Mouse (Mus musculus) c-Kit-negative CD71-positive TER-119-positive erythroid progenitor cells, embryonic 14.5 days (primary cell): Measurements from ENCODE around the gene Tmem135.

Source experiments
- DNase-seq: peaks from one replicate; pipeline ENCODE4 v3.0.0-alpha.2; 2013; ENCODE audit warnings: low read depth, low spot score

Gene Tmem135

DNA sequence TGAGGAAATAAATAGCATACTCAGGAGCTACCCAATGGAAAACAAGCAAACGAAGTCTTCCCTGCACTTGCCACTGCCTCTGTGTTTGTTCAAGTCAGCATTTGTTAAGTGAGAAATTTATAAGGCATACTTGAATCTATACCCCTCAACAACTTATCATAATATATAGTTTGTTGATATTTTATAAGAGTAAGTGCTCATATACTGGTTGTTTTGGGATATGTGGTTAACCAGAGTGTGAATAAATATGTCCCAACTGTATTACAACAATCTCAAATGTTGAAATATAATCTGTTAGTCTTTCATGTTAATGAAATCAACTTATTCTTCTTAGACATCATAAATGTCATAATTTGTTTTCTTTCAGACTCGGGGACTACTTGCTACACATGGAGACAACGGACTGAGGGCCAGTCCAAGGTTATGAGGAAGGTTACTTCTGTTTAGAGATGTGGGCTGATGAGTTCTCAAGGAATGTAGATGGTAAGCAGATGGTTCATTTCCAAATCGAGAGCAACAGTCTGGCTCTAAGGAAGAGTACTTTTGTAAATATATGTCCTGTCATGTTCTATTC lies 152.1 kb downstream of the Tmem135 start:
- DNase-seq: no peak

- DNase-seq: no peak
Measured at GRCm38 (mm10) chr7:89248135-89248850, 155.7 kb downstream of the Tmem135 start.

DNA sequence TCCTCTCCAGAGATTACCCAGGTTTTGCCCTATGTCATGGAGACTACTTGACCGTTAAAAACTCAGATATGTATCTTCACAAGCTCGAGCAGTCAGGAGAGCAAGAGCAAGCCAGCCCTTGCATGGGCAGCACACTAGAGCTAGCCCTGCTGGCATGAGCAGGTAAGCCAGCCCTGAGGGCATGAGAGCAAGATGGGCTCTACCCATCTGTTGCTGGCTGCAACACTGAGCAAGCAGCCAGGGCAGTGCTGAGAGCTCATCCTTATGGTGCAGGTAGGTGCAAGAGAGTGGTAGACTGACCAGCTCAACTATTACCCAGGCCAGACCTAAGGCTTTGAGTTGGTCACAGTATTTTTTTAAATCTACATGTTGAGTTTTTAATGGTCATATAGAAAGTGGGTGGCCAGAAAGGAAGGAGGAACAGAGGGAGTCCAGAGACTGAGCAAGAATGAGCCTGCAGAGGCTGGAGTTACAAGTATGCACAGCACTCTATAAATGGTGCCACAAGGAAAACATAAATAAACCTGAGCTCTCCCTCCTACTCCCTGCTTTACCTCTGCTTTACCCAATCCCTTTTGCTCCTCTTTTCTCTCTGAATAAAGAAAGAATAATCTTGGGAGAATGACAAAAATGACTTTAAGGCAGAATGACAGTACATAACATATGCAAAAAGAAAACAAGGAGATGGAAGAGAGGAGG lies 156.9 kb downstream of the Tmem135 start:
- no peak for DNase-seq

GRCm38 (mm10) chr7:89242565-89242964 lies 161.5 kb downstream of the Tmem135 start:
- DNase-seq: no peak

DNA sequence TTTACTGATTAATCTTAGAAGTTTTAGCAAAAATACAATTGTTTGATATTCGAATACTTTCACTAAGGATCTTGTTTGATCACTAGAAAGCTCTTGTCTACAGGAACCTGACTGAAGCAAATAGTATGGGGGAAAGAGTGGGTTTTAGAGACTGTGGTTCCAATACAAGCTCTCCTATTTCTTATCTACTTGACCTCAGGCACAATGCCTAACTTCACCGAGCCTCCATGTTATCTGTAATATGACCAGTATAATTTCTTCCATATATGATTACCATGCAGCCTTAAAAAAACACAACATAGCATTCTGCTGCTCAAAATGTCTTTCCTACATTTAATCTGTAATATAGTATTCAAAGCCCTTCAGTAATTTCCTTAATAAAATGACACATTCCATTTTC lies 161.9 kb downstream of the Tmem135 start:
- no peak for DNase-seq

DNA sequence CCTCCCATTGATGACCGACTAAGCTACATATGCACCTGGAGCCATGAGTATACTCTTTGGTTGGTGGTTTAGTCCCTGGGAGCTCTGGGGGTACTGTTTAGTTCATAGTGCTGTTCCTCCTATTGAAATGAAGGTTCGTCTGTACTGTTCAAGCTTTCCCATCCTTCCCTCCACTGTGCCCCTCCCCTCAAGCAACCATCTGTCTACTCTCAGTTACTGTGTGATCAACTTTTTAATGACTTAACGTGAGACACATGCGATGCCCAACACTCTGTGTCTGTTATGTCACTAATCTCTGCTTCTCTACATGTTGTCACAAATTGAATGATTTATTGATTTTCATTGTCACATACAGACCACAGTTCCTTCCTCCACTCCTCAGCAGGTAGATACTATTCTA lies 164.4 kb downstream of the Tmem135 start:
- DNase-seq: no peak

- DNase-seq: no peak
Measured at GRCm38 (mm10) chr7:89236592-89236991, 167.4 kb downstream of the Tmem135 start.

DNA sequence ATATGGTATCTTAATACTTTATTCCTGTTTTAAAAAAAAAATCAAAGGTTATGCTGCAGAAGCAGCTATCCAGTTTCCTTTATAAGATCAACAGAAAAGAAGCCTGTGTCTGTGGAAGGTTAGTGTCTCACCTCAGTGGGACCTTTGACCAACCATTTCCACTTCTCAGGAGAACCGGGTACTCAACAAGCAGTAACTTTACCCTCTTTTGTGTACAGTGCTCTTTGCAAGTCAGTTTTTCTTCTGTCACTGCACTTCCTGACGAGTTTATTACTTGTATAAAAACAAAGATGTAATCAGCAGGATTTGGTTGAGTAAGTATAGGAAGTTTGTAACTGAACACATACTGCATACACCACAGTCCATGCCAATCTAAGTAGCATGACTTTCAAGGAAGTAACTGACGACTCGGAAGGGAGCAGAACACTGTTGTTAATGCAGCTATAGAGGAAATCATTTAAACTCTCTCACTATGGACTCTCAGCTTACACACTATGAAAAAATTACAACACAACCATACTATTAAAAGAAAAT lies 168.0 kb downstream of the Tmem135 start:
- no peak for DNase-seq

DNA sequence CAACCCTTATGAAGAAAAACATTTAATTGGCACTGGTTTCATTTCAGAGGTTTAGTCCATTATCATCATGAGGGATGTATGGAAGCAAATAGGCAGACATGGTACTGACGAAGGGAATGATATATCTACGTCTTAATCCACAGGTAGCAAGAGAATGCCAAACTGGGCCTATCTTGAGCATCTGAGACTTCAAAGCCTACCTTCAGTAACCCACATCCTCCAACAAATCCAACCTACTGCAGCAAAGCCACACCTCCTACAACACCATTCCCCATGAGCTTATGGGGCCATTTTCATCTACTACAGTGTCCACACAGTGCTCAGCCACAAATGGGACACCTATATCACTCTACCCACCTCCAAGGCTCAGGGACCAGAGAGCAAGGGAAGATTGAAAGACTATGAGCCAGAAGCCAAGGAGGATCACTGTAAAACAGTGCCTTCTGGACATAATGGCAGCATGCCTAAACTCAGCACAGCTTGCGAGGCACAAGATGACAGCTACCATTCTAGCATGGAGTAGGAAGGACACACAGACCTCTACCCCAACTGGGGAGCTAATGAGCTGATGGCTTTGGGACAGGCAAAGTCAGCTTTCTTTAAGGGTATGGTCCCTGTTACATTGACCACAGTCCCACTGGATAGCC lies 171.4 kb downstream of the Tmem135 start:
- DNase-seq: no peak

GRCm38 (mm10) chr7:89231200-89231790 lies 172.7 kb downstream of the Tmem135 start:
- DNase-seq: no peak

DNA sequence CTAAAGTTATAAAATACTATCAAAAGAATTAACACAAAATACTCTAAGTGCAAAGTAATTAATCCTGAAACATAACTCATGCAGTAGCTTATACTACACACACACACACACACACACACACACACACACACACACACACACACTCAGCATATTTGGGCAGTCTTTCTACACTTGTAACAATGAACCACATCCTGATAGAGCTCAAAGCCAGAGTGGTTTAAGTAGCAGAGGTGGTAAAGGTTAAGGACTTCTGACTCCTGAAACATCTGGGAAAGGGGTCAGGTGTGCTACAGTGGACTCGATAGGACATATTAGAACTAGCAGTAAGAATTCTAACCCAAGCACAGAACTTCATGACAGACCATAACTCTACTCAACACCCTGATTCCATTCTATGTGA lies 181.4 kb downstream of the Tmem135 start:
- DNase-seq: no peak

- no peak for DNase-seq
Measured at GRCm38 (mm10) chr7:89216628-89217027, 187.4 kb downstream of the Tmem135 start.

GRCm38 (mm10) chr7:89216118-89216517 lies 187.9 kb downstream of the Tmem135 start:
- no peak for DNase-seq

GRCm38 (mm10) chr7:89215714-89216113 lies 188.3 kb downstream of the Tmem135 start:
- DNase-seq: no peak

- no peak for DNase-seq
Measured at GRCm38 (mm10) chr7:89210506-89210905, 193.5 kb downstream of the Tmem135 start.

DNA sequence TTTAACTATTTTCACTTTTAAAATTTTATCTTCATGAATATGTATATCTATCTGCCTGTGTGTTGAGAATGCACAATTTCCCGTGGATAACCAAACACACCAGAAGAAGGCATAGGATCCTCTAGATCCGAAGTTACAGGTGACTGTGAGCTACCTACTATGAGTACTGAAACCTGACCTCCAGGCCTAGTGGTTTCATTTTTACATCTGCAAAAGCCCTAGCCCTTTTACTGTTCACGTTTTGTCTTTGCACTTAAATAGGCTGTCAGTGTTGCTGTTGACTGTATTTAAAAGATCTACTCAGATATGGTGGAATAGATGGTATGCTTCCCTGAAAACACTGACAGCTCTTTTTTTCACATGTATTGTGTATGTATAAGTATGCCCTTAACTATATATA lies 197.9 kb downstream of the Tmem135 start:
- no peak for DNase-seq

DNA sequence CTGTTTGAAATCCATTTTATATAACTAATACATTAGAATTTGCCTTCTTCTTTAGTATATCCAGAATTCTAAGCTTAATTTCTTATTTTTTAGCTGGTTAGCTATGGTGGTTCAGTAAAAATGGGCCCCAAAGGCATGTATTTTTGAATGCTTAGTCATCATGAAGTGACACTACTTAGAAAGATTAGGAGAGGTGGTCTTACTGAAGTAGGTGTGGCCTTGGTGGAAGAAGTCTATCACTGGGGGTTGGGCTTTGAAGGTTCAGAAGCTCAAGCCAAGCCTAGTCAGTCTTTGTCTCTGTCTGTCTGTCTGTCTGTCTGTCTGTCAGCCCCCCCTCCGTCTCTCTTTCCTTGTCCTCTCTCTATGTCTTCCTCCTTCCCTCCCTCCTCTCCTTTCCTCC lies 198.6 kb downstream of the Tmem135 start:
- DNase-seq: no peak

DNA sequence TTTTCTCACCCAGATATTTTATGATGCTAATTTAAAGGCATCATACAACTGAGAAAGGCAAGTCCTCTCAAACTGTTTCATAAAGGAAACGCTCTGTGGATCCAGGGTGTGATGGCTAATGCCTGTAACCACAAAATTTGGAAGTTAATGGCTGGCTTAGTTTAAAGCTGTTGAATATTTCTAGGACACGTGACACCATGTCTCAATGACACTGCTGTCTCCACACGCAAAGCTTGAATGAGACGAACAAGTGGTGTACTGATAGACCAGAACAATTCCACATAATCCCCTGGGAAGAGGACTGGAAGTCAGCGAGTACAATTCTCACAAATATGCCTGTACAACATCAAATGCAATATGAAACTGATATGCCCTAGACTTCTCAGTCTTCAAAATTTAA lies 200.9 kb downstream of the Tmem135 start:
- DNase-seq: no peak

DNA sequence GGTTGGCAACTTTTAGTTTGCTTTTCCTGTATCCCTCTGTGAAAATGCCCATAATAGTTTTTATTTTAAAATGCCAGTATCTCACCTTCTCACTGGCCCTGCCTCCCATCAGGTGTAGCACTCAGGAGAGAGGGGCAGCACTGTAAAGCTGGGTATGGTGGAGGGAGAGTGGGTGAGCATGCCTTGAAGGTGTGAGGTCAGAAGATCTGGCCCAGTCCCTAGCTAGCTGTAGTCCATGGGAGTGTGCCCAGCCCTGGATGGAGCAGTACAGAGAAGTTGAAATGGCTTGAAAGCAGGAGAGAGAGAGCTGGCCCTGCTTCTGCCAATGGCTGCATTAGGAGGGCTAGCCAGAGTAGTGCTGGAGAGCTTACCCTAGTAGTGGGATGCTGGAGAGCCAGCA lies 202.1 kb downstream of the Tmem135 start:
- no peak for DNase-seq

- no peak for DNase-seq
Measured at GRCm38 (mm10) chr7:89198499-89198898, 205.5 kb downstream of the Tmem135 start.

DNA sequence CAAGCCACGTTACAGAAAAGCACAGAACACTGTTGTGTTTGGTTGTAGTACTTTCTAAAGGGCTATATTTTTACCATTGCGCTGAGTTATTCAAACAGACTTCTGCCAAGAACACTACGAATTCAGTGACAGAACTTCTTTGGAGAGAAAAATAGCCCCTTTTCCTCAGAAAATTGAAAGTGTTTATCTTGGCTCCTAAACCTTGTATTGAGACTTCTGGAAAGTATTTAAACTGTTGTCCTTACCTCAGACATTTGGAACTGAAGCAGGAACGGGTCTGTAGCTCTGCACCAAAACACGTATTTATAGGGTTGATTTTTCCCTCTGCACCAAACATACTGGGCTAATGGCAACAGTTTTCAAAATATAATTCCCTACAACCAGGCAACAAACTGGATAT lies 210.6 kb downstream of the Tmem135 start:
- DNase-seq: no peak

- DNase-seq: no peak
Measured at GRCm38 (mm10) chr7:89183928-89184327, 220.1 kb downstream of the Tmem135 start.
